35 mouse cellular contexts compared by ENCODE assay signal in the genomic region with DNA sequence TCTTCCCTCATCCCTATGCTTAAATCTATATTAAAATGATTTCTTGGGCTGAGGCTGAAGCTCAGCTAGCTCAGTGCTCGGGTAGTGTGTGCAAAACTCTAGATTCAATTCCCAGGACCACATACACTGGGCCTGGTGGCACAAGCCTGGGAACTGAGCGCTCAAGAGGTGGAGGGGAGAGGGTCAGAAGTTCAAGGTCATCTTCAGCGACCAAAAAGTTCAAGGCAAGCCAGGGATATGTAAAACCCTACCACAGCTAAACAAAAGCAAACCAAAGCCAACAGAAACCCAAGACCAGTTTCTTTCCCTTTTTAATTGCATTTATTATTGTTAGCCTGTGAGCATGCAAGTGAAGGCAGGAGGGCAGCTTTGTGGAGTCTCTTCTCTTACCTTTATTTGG.
"Had no signal": no experiment of that assay in that cellular context is flagged by ENCODE, and none has a peak within 500 bp of the region (broad histone marks: within the 10 kb centered on the region; RNA-seq: fewer than 3 reads in every experiment).

No protein-coding gene starts in this region.

- H3K9ac ChIP-seq: heart, embryonic 12.5 days; heart, embryonic 13.5 days; heart, embryonic 15.5 days; hindbrain, embryonic 12.5 days; hindbrain, embryonic 13.5 days; hindbrain, embryonic 14.5 days; hindbrain, embryonic 15.5 days; intestine, embryonic 15.5 days; kidney, embryonic 15.5 days had no signal

- H3K4me2 ChIP-seq: heart, embryonic 11.5 days; heart, embryonic 12.5 days; heart, embryonic 13.5 days; heart, embryonic 15.5 days; hindbrain, embryonic 12.5 days; hindbrain, embryonic 13.5 days; hindbrain, embryonic 14.5 days; hindbrain, embryonic 15.5 days; intestine, embryonic 15.5 days; kidney, embryonic 15.5 days had no signal

- H3K36me3 ChIP-seq: heart, embryonic 12.5 days; heart, embryonic 13.5 days; heart, embryonic 15.5 days; hindbrain, embryonic 10.5 days; hindbrain, embryonic 12.5 days; hindbrain, embryonic 13.5 days; hindbrain, embryonic 15.5 days; intestine, embryonic 15.5 days; kidney, embryonic 15.5 days had no signal

- ATAC-seq: hindbrain, embryonic 16.5 days; hindbrain, postnatal 0 days; inflammation-experienced regulatory T-cells, adult 6 months; intestine, embryonic 15.5 days; intestine, embryonic 16.5 days; intestine, postnatal 0 days had no signal

- DNase-seq: heart, postnatal 10 days; heart, postnatal 14 days; heart, postnatal 36 days; heart, postnatal 4 days; kidney, adult 11 months; kidney, adult 18-20 months; kidney, adult 2 months; kidney, adult 8-10 months; kidney, adult 9 months; kidney, postnatal 10 days; kidney, postnatal 14 days; kidney, postnatal 25 days; kidney, postnatal 36 days; kidney, postnatal 4 days; layer of hippocampus, adult 9-11 months; layer of hippocampus, postnatal 36 days had no signal

- H3K4me3 ChIP-seq: heart, embryonic 12.5 days; heart, embryonic 13.5 days; heart, embryonic 15.5 days; hindbrain, embryonic 10.5 days; hindbrain, embryonic 12.5 days; hindbrain, embryonic 13.5 days; hindbrain, embryonic 15.5 days; intestine, embryonic 15.5 days; kidney, embryonic 15.5 days; layer of hippocampus, adult 2 months; left cerebral cortex, adult 2 months had no signal

- H3K27me3 ChIP-seq: heart, embryonic 12.5 days; heart, embryonic 13.5 days; heart, embryonic 15.5 days; hindbrain, embryonic 12.5 days; hindbrain, embryonic 13.5 days; hindbrain, embryonic 15.5 days; intestine, embryonic 15.5 days had no signal

- H3K9me3 ChIP-seq: heart, embryonic 12.5 days; heart, embryonic 13.5 days; heart, embryonic 15.5 days; hindbrain, embryonic 10.5 days; hindbrain, embryonic 12.5 days; hindbrain, embryonic 13.5 days; hindbrain, embryonic 15.5 days; intestine, embryonic 15.5 days; kidney, embryonic 15.5 days had no signal

- H3K27ac ChIP-seq: heart, embryonic 13.5 days; heart, embryonic 15.5 days; hindbrain, embryonic 10.5 days; hindbrain, embryonic 12.5 days; hindbrain, embryonic 13.5 days; hindbrain, embryonic 14.5 days; hindbrain, embryonic 15.5 days; hindbrain, postnatal 0 days; intestine, embryonic 15.5 days; kidney, postnatal 0 days; layer of hippocampus, adult 2 months; left cerebral cortex, adult 2 months had no signal
